Mouse (Mus musculus) splenic B cell, adult 2 months (primary cell): ENCODE data around the gene Cryaa.

Experiments used
- DNase-seq: peaks from one replicate; pipeline ENCODE4 v3.0.0-alpha.2; 2011; ENCODE audit warnings: low read depth, low spot score
- H3K27me3 ChIP-seq: 2 replicates; pipeline ENCODE4 v1.6.1; 2012; ENCODE audit warnings: mild to moderate bottlenecking, low read length, moderate library complexity, mixed read lengths; ENCODE audit not compliant: control insufficient read depth, poor library complexity, insufficient read depth, severe bottlenecking
- H3K36me3 ChIP-seq: 2 replicates; pipeline ENCODE4 v1.6.1; 2012; ENCODE audit warnings: mild to moderate bottlenecking, low read length, moderate library complexity, mixed read lengths; ENCODE audit not compliant: control insufficient read depth, poor library complexity, insufficient read depth, severe bottlenecking

Gene Cryaa

GRCm38 (mm10) chr17:31713709-31714108 is 36.1 kb downstream of the Cryaa start:
- Histone ChIP-seq H3K27me3 (no peaks in the 10 kb centered on the region), H3K36me3 (no peaks in the 10 kb centered on the region)
- no peak for DNase-seq

GRCm38 (mm10) chr17:31714125-31714524 is 36.5 kb downstream of the Cryaa start:
- DNase-seq: no peak
- Histone ChIP-seq H3K36me3 (no peaks in the 10 kb centered on the region), H3K27me3 (no peaks in the 10 kb centered on the region)

GRCm38 (mm10) chr17:31715006-31715405 is 37.4 kb downstream of the Cryaa start:
- no peaks in the 10 kb centered on the region for H3K36me3 ChIP-seq
- no peaks in the 10 kb centered on the region for H3K27me3 ChIP-seq
- no peak for DNase-seq

GRCm38 (mm10) chr17:31721637-31722036 is 44.0 kb downstream of the Cryaa start:
- Histone ChIP-seq H3K36me3 (no peaks in the 10 kb centered on the region), H3K27me3 (no peaks in the 10 kb centered on the region)
- DNase-seq: no peak

GRCm38 (mm10) chr17:31725366-31725765 is 47.8 kb downstream of the Cryaa start:
- Histone ChIP-seq H3K36me3 (no peaks in the 10 kb centered on the region), H3K27me3 (no peaks in the 10 kb centered on the region)
- DNase-seq: no peak

- H3K36me3 ChIP-seq: no peaks in the 10 kb centered on the region
- H3K27me3 ChIP-seq: no peaks in the 10 kb centered on the region
- no peak for DNase-seq
Measured at GRCm38 (mm10) chr17:31726216-31726615, 48.6 kb downstream of the Cryaa start.

GRCm38 (mm10) chr17:31727230-31727629 is 49.6 kb downstream of the Cryaa start:
- no peaks in the 10 kb centered on the region for H3K36me3 ChIP-seq
- no peaks in the 10 kb centered on the region for H3K27me3 ChIP-seq
- DNase-seq: no peak

GRCm38 (mm10) chr17:31728043-31728442 is 50.4 kb downstream of the Cryaa start:
- no peak for DNase-seq
- H3K27me3 ChIP-seq: no peaks in the 10 kb centered on the region

GRCm38 (mm10) chr17:31728968-31729501 is 51.4 kb downstream of the Cryaa start:
- no peaks in the 10 kb centered on the region for H3K36me3 ChIP-seq
- no peaks in the 10 kb centered on the region for H3K27me3 ChIP-seq
- DNase-seq: peak; percentile 50

More at GRCm38 (mm10) chr17:31728043-31728442, 50.4 kb downstream of the Cryaa start:
- no peaks in the 10 kb centered on the region for H3K36me3 ChIP-seq

GRCm38 (mm10) chr17:31731038-31731437 is 53.4 kb downstream of the Cryaa start:
- no peak for DNase-seq
- Histone ChIP-seq H3K36me3 (no peaks in the 10 kb centered on the region), H3K27me3 (no peaks in the 10 kb centered on the region)
